Mouse (Mus musculus) right cerebral cortex, postnatal 14 days (tissue): ENCODE measurements around the gene A630076J17Rik.

Experiments used
- DNase-seq: peaks from one replicate; pipeline ENCODE4 v3.0.0; 2022

A630076J17Rik gene

GRCm38 (mm10) chr3:107231202-107231601, 788 bp downstream of the A630076J17Rik start:
- DNase-seq, result no peak

- DNase-seq, result peak; percentile 88
Observed at GRCm38 (mm10) chr3:107233351-107233813, 3.0 kb downstream of the A630076J17Rik start.

- DNase-seq, result no peak
Observed at GRCm38 (mm10) chr3:107233945-107234344, 3.5 kb downstream of the A630076J17Rik start.

GRCm38 (mm10) chr3:107238051-107238450, 7.6 kb downstream of the A630076J17Rik start:
- no peak for DNase-seq

- DNase-seq, result no peak
Observed at GRCm38 (mm10) chr3:107238471-107238980, 8.1 kb downstream of the A630076J17Rik start.

GRCm38 (mm10) chr3:107239607-107240006, 9.2 kb downstream of the A630076J17Rik start, which contains the start of gene Prok1:
TSS of gene Prok1 (minus strand) at chr3:107239707.
- DNase-seq, result no peak

- DNase-seq, result no peak
Observed at GRCm38 (mm10) chr3:107241389-107242094, 11.1 kb downstream of the A630076J17Rik start.

GRCm38 (mm10) chr3:107246876-107247275, 16.5 kb downstream of the A630076J17Rik start:
- DNase-seq, result no peak

GRCm38 (mm10) chr3:107249042-107249441, 18.6 kb downstream of the A630076J17Rik start:
- DNase-seq, result no peak

- DNase-seq, result no peak
Observed at GRCm38 (mm10) chr3:107250320-107250719, 19.9 kb downstream of the A630076J17Rik start.

- no peak for DNase-seq
Observed at GRCm38 (mm10) chr3:107252035-107252434, 21.6 kb downstream of the A630076J17Rik start.

GRCm38 (mm10) chr3:107253925-107254324, 23.5 kb downstream of the A630076J17Rik start:
- no peak for DNase-seq

GRCm38 (mm10) chr3:107255992-107256391, 25.6 kb downstream of the A630076J17Rik start:
- DNase-seq, result no peak

GRCm38 (mm10) chr3:107256724-107257123, 26.3 kb downstream of the A630076J17Rik start:
- no peak for DNase-seq

- DNase-seq, result no peak
Observed at GRCm38 (mm10) chr3:107257924-107258323, 27.5 kb downstream of the A630076J17Rik start.

- DNase-seq, result no peak
Observed at GRCm38 (mm10) chr3:107260956-107261850, 30.8 kb downstream of the A630076J17Rik start.

GRCm38 (mm10) chr3:107261851-107262165, 31.4 kb downstream of the A630076J17Rik start:
- DNase-seq, result no peak

GRCm38 (mm10) chr3:107266814-107267345, 36.5 kb downstream of the A630076J17Rik start:
- no peak for DNase-seq

GRCm38 (mm10) chr3:107272433-107272832, 42.0 kb downstream of the A630076J17Rik start:
- no peak for DNase-seq

GRCm38 (mm10) chr3:107273820-107274219, 43.4 kb downstream of the A630076J17Rik start:
- DNase-seq, result peak; percentile 63

GRCm38 (mm10) chr3:107275351-107275750, 44.9 kb downstream of the A630076J17Rik start:
- no peak for DNase-seq

- DNase-seq, result no peak
Observed at GRCm38 (mm10) chr3:107275996-107276395, 45.6 kb downstream of the A630076J17Rik start.

- no peak for DNase-seq
Observed at GRCm38 (mm10) chr3:107276626-107277025, 46.2 kb downstream of the A630076J17Rik start.
